Mouse (Mus musculus): Measurements from ENCODE around the gene B3galnt1. TPM values are rescaled to one million over a fixed set of nuclear protein-coding genes. Genes with fewer than 3 reads are reported as not detected.

Gene B3galnt1
- polyA plus RNA-seq, 1 experiment from 2014 or later, result 33.3 TPM

GRCm38 (mm10) chr3:69556092-69556778 is 42.5 kb downstream of the B3galnt1 start:
- H3K4me1 ChIP-seq (replicated peaks; ENCODE audit: control insufficient read depth, insufficient read depth, low read length), result peaks cover 6% of the 10 kb centered on the region; the same call in 1 of the 2 replicates
- H3K4me2 ChIP-seq (ENCODE audit: low read depth, low read length), result no peak overlapping the region
- H3K4me3 ChIP-seq (ENCODE audit: low read length), result no peak overlapping the region
- no peaks in the 10 kb centered on the region for H3K27me3 ChIP-seq (ENCODE audit: control insufficient read depth, insufficient read depth, low read depth, low read length)
- 75% methylated on average over 12 of the region's 12 CpGs for WGBS
- no peaks in the 10 kb centered on the region for H3K36me3 ChIP-seq (ENCODE audit: control insufficient read depth, insufficient read depth, low read length)
- no peak overlapping the region for H3K9ac ChIP-seq (ENCODE audit: low read length)
- ATAC-seq (ENCODE audit: low read depth), result no peak
- H3K27ac ChIP-seq (ENCODE audit: low read length), result no peak overlapping the region
- no peaks in the 10 kb centered on the region for H3K9me3 ChIP-seq (ENCODE audit: control insufficient read depth, low read length)

GRCm38 (mm10) chr3:69555511-69555910 is 43.2 kb downstream of the B3galnt1 start:
- WGBS, result 83% methylated on average over 6 of the region's 6 CpGs
- Histone ChIP-seq H3K27me3 (ENCODE audit: control insufficient read depth, insufficient read depth, low read depth, low read length) (no peaks in the 10 kb centered on the region), H3K4me1 (replicated peaks; ENCODE audit: control insufficient read depth, insufficient read depth, low read length) (peaks cover 6% of the 10 kb centered on the region; the same call in 1 of the 2 replicates), H3K9ac (ENCODE audit: low read length) (no peak overlapping the region), H3K4me2 (ENCODE audit: low read depth, low read length) (no peak overlapping the region), H3K9me3 (ENCODE audit: control insufficient read depth, low read length) (no peaks in the 10 kb centered on the region), H3K36me3 (ENCODE audit: control insufficient read depth, insufficient read depth, low read length) (no peaks in the 10 kb centered on the region), H3K27ac (ENCODE audit: low read length) (no peak overlapping the region), H3K4me3 (ENCODE audit: low read length) (no peak overlapping the region)
- ATAC-seq (ENCODE audit: low read depth), result no peak

DNA sequence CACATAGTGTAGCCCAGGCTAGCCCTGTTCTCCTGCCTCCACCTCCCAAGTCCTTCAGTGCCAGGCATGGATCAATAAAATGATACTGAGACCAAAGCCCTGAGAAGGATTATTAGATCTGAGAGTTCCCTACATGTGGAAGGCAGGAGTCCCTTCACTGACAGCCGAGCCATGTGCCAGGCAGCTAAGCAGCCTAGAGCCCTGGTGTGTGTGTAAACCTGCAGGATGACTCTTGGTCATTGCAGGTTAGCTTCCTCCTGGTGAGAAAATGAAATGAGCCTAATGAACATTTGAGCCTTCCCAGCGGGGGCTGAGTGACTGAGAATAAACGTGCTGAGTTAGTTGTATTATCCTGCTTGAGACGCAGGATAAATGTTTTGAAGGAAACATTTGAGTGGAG is 49.2 kb downstream of the B3galnt1 start:
- Histone ChIP-seq H3K27me3 (ENCODE audit: control insufficient read depth, insufficient read depth, low read depth, low read length) (no peaks in the 10 kb centered on the region), H3K27ac (ENCODE audit: low read length) (no peak overlapping the region), H3K4me1 (replicated peaks; ENCODE audit: control insufficient read depth, insufficient read depth, low read length) (no peaks in the 10 kb centered on the region), H3K36me3 (ENCODE audit: control insufficient read depth, insufficient read depth, low read length) (no peaks in the 10 kb centered on the region), H3K4me2 (ENCODE audit: low read depth, low read length) (no peak overlapping the region), H3K9me3 (ENCODE audit: control insufficient read depth, low read length) (no peaks in the 10 kb centered on the region), H3K4me3 (ENCODE audit: low read length) (no peak overlapping the region), H3K9ac (ENCODE audit: low read length) (no peak overlapping the region)
- ATAC-seq (ENCODE audit: low read depth), result no peak
- WGBS, result 73% methylated on average over 4 of the region's 4 CpGs

- Histone ChIP-seq H3K9me3 (ENCODE audit: control insufficient read depth, low read length) (no peaks in the 10 kb centered on the region), H3K4me2 (ENCODE audit: low read depth, low read length) (no peak overlapping the region), H3K27ac (ENCODE audit: low read length) (no peak overlapping the region; the same call in 1 of the 2 replicates), H3K4me1 (replicated peaks; ENCODE audit: control insufficient read depth, insufficient read depth, low read length) (no peaks in the 10 kb centered on the region), H3K27me3 (ENCODE audit: control insufficient read depth, insufficient read depth, low read depth, low read length) (no peaks in the 10 kb centered on the region), H3K9ac (ENCODE audit: low read length) (no peak overlapping the region), H3K36me3 (ENCODE audit: control insufficient read depth, insufficient read depth, low read length) (no peaks in the 10 kb centered on the region), H3K4me3 (ENCODE audit: low read length) (no peak overlapping the region)
- 0 out of 2 replicates have a peak, but pooled peaks have one; percentile 43 for ATAC-seq (ENCODE audit: low read depth)
- WGBS, result 63% methylated on average over 22 of the region's 22 CpGs
Measured at GRCm38 (mm10) chr3:69548704-69549455, 49.9 kb downstream of the B3galnt1 start.

- Histone ChIP-seq H3K9me3 (ENCODE audit: control insufficient read depth, low read length) (no peaks in the 10 kb centered on the region), H3K4me3 (ENCODE audit: low read length) (no peak overlapping the region), H3K4me1 (replicated peaks; ENCODE audit: control insufficient read depth, insufficient read depth, low read length) (peaks cover 3% of the 10 kb centered on the region; the same call in 1 of the 2 replicates), H3K4me2 (ENCODE audit: low read depth, low read length) (no peak overlapping the region), H3K27me3 (ENCODE audit: control insufficient read depth, insufficient read depth, low read depth, low read length) (no peaks in the 10 kb centered on the region), H3K9ac (ENCODE audit: low read length) (no peak overlapping the region), H3K36me3 (ENCODE audit: control insufficient read depth, insufficient read depth, low read length) (no peaks in the 10 kb centered on the region), H3K27ac (ENCODE audit: low read length) (no peak overlapping the region)
- ATAC-seq (ENCODE audit: low read depth), result no peak
- WGBS, result 76% methylated on average over 5 of the region's 5 CpGs
Measured at GRCm38 (mm10) chr3:69545017-69545416, 53.7 kb downstream of the B3galnt1 start.

- no peaks in the 10 kb centered on the region for H3K27me3 ChIP-seq (ENCODE audit: control insufficient read depth, insufficient read depth, low read depth, low read length)
- H3K36me3 ChIP-seq (ENCODE audit: control insufficient read depth, insufficient read depth, low read length), result no peaks in the 10 kb centered on the region
- H3K9ac ChIP-seq (ENCODE audit: low read length), result no peak overlapping the region
- H3K4me3 ChIP-seq (ENCODE audit: low read length), result no peak overlapping the region
- peak; percentile 43 for ATAC-seq (ENCODE audit: low read depth)
- 81% methylated on average over 1 of the region's 1 CpGs for WGBS
- no peak overlapping the region for H3K4me2 ChIP-seq (ENCODE audit: low read depth, low read length)
- no peak overlapping the region for H3K27ac ChIP-seq (ENCODE audit: low read length)
- peaks cover 3% of the 10 kb centered on the region; the same call in 1 of the 2 replicates for H3K4me1 ChIP-seq (replicated peaks; ENCODE audit: control insufficient read depth, insufficient read depth, low read length)
- no peaks in the 10 kb centered on the region for H3K9me3 ChIP-seq (ENCODE audit: control insufficient read depth, low read length)
Measured at GRCm38 (mm10) chr3:69543730-69544129, 55.0 kb downstream of the B3galnt1 start.

GRCm38 (mm10) chr3:69542962-69543361 is 55.8 kb downstream of the B3galnt1 start:
- H3K4me1 ChIP-seq (replicated peaks; ENCODE audit: control insufficient read depth, insufficient read depth, low read length), result peaks cover 3% of the 10 kb centered on the region; the same call in 1 of the 2 replicates
- H3K36me3 ChIP-seq (ENCODE audit: control insufficient read depth, insufficient read depth, low read length), result no peaks in the 10 kb centered on the region
- no peak overlapping the region for H3K4me2 ChIP-seq (ENCODE audit: low read depth, low read length)
- ATAC-seq (ENCODE audit: low read depth), result peak; percentile 15; the same call in 1 of the 2 replicates
- H3K27me3 ChIP-seq (ENCODE audit: control insufficient read depth, insufficient read depth, low read depth, low read length), result no peaks in the 10 kb centered on the region
- H3K9ac ChIP-seq (ENCODE audit: low read length), result no peak overlapping the region
- no peak overlapping the region for H3K4me3 ChIP-seq (ENCODE audit: low read length)
- no peak overlapping the region for H3K27ac ChIP-seq (ENCODE audit: low read length)
- whole genome bisulfite sequencing, result 67% methylated on average over 8 of the region's 8 CpGs
- no peaks in the 10 kb centered on the region for H3K9me3 ChIP-seq (ENCODE audit: control insufficient read depth, low read length)

- Histone ChIP-seq H3K27ac (ENCODE audit: low read length) (peak overlapping the region; percentile 43), H3K36me3 (ENCODE audit: control insufficient read depth, insufficient read depth, low read length) (no peaks in the 10 kb centered on the region), H3K27me3 (ENCODE audit: control insufficient read depth, insufficient read depth, low read depth, low read length) (no peaks in the 10 kb centered on the region), H3K4me3 (ENCODE audit: low read length) (no peak overlapping the region), H3K9me3 (ENCODE audit: control insufficient read depth, low read length) (no peaks in the 10 kb centered on the region), H3K4me2 (ENCODE audit: low read depth, low read length) (no peak overlapping the region), H3K9ac (ENCODE audit: low read length) (no peak overlapping the region), H3K4me1 (replicated peaks; ENCODE audit: control insufficient read depth, insufficient read depth, low read length) (peaks cover 10% of the 10 kb centered on the region)
- peak; percentile 77 for ATAC-seq (ENCODE audit: low read depth)
- 38% methylated on average over 25 of the region's 25 CpGs for WGBS
Measured at GRCm38 (mm10) chr3:69535941-69536647, 62.7 kb downstream of the B3galnt1 start.

GRCm38 (mm10) chr3:69535486-69535885 is 63.3 kb downstream of the B3galnt1 start:
- Histone ChIP-seq H3K4me3 (ENCODE audit: low read length) (no peak overlapping the region), H3K4me1 (replicated peaks; ENCODE audit: control insufficient read depth, insufficient read depth, low read length) (peaks cover 10% of the 10 kb centered on the region), H3K36me3 (ENCODE audit: control insufficient read depth, insufficient read depth, low read length) (no peaks in the 10 kb centered on the region), H3K9ac (ENCODE audit: low read length) (no peak overlapping the region), H3K27me3 (ENCODE audit: control insufficient read depth, insufficient read depth, low read depth, low read length) (no peaks in the 10 kb centered on the region), H3K27ac (ENCODE audit: low read length) (no peak overlapping the region; the same call in 1 of the 2 replicates), H3K9me3 (ENCODE audit: control insufficient read depth, low read length) (no peaks in the 10 kb centered on the region), H3K4me2 (ENCODE audit: low read depth, low read length) (no peak overlapping the region)
- WGBS, result 90% methylated on average over 10 of the region's 10 CpGs
- no peak for ATAC-seq (ENCODE audit: low read depth)
